Mouse (Mus musculus) urinary bladder, adult 2 months (tissue): ENCODE data around the gene Bpifa6. TPM values are rescaled to one million over a fixed set of nuclear protein-coding genes. Genes with fewer than 3 reads are reported as not detected.
"Not testable (repeated sequence)": the region's sequence is repeated elsewhere in the genome, so short reads cannot be mapped to it uniquely, and the experiment has no call there.

ENCODE experiments used
- DNase-seq: peaks from one replicate; pipeline ENCODE4 v3.0.0; 2022; ENCODE audit warnings: low spot score
- polyA plus RNA-seq: library from polyadenylated mRNA; depleted of rRNA; stranded (reverse); fragments of >200 nt; gene quantifications from 2 replicates; pipeline ENCODE4 v1.2.3, GENCODE M21; 2012; rRNA removed

The Bpifa6 gene
- polyA plus RNA-seq = 0.11 TPM in 1 of 2 replicates, not detected in the other

DNA sequence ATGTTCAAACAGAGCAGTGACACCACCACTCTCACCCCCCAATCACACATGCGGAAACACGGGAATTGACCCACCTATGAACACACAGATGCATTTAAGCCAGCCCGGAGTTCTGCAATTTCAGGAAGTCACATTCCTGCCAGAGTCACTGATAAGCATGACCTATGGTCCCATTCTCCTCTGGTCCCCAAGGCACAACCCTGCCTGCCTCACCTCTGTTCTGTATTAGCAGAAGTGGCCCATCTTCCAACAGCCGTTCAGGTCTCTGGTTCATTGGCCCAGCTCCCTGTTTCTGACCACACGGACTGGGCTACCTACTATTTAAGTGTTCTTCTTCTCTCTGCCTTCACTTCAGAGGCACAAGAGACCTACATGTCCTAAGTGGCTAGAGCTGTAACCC lies at the start of gene Bpifa6:
Gene Bpifa6, plus strand, starts transcription at position 364 of the 400 bp plus-strand sequence.
- DNase-seq = no peak

DNA sequence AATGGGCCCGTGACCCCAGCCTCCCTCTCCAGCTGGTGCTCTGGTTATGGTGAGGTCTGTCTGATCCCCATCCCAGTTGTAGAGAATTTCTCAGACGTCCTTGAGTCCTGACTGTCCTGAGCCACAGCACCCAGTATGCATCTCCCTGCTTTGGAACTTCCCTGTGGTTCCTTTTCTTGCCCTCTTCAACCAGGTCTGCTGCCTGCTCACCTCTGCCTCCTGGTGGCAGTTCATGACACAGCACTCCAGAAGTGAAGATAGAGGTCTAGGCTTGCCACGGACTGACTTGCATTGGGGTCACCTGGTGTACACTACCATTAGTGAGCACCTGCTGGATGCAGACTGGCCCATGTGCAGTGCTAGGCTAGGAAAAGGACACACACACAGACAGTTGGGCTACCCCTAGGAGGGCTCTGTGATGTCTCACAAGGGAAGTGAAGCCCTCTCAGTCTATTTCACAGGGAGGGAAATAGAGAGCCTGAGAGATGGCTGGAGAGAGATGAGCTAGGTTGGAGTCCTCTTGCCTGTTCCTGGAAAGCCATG lies 44.8 kb upstream of the Bpifa6 start:
- DNase-seq = no peak

DNA sequence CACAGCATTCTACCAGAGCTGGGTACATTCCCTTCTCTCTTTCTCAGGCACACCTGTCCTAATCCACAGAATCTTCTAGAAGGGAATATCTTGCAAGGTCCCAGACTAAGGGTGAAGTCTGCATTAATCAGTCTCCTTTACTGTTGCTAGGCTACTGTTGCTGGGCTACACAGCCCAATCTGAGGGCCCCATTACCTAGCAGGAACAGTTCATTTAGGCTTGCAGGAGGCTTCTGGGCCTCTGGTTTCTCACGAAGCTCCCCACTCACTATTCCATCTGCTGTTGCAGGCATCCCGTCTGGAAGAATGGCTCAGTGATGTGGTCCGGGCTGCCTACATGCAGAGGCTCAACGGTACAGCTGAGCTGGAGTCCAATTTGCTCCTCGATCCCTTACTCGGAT lies 43.6 kb upstream of the Bpifa6 start:
- DNase-seq = no peak

GRCm38 (mm10) chr2:153933311-153933710 lies 41.4 kb upstream of the Bpifa6 start:
- no peak for DNase-seq

- DNase-seq = no peak
Observed at GRCm38 (mm10) chr2:153935348-153935747, 39.4 kb upstream of the Bpifa6 start.

GRCm38 (mm10) chr2:153937843-153938242 lies 36.9 kb upstream of the Bpifa6 start, which contains the start of gene Bpifb4:
Bpifb4 (plus strand) TSS chr2:153938212.
- DNase-seq = no peak

GRCm38 (mm10) chr2:153943537-153943936 lies 31.2 kb upstream of the Bpifa6 start:
- DNase-seq = no peak

DNA sequence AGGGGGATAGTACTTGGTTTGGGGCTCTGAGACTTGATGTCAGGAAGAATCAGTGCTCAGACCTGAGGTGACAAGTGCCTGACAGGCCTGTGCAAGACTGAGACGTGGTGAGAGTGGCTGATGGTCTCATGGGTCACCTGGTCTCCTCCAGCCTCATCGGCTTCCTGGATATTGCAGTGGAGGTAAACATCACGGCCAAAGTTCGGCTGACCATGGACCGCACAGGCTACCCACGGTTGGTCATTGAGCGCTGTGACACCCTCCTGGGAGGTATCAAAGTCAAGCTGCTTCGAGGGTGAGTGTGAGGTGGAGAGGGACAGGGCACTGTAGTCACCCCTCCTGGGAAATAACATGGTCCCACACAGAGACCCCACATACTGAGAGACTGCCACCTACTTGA lies 30.2 kb upstream of the Bpifa6 start:
- no peak for DNase-seq

DNA sequence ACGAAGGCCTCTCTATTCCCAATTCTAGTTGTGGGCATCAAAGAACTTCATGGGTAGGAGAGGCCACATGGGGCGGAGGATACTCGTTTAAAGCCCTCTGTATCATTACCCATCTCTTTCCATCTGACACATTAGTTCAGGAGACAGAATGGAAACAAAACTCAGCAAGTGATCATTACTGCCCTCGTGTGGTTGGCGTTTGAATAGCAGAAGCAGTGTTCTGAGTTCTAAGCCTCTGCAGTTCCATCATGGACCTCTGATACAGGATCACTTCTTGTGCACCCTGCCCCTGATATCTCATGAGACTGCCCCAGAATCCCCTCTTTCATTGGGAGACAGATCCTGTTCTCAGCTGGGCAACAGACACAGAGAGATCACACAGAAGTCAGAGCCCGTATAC lies 21.8 kb upstream of the Bpifa6 start:
- no peak for DNase-seq

GRCm38 (mm10) chr2:153953836-153954235 lies 20.9 kb upstream of the Bpifa6 start:
- DNase-seq = no peak

DNA sequence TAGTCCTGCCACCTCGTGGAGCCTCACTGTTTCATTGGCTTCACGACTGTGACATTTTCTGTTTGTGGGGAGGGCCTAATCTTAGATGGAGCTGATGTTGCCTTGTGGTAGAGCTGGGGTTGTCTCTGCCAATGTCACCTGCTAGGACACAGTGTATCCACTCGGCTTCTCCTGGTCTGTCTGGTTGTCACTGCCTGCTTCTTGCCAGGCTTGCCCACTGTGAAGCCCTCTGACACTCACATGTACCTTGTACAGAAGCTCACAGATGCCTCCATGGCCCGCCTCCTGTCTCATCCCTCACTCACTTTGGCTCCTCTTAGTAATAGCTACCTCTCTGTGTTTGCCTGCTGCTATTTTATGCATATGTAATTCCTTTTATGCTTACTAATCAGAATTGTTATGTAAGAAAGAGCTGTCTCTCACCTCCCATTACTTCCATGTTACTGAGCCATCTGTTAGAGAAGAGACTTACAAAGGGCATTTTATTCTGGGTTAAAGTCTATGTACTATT lies 11.9 kb upstream of the Bpifa6 start:
- no peak for DNase-seq

DNA sequence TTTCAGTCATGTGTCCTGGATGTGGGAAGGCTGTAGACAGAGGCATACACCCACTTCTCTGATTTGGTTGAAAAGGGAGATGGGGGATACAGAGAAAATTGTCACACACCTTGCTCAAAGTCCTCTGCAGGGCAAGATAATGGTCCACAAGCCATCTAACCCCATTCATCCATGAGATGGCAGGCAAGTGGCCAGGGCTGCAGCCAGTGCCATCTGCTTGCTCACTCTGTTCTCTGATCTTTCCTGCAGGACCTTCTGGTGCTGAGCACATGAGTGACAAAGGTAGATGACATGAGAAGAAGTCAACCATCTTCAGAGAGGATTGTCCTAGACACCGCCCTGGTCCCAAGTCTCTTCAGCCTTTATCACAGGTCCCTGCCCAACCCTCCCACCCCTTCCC lies 11.4 kb upstream of the Bpifa6 start:
- no peak for DNase-seq

GRCm38 (mm10) chr2:153970221-153970620 lies 4.5 kb upstream of the Bpifa6 start:
- no peak for DNase-seq

- peak; percentile 39 for DNase-seq
Observed at GRCm38 (mm10) chr2:153995770-153996169, 21.0 kb downstream of the Bpifa6 start.

DNA sequence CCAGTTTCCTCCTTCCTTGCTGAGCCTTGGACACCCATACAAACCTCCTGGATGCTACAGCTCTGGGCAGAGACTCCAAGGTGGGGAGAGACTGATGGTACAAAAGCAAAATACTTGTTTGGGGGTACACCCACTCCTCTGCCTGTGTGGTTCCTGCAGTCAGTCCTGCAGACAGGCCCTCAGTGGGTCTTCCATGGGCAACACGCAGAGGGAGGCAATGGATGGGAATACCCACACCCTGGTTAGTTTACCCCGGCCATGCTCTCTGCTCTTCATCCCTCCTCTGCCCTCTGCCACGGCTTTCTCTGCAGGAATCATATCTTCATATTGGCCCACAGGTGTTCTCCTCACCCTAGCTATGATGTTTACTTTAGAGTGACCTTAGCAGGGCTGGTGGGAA lies 25.8 kb downstream of the Bpifa6 start:
- no peak for DNase-seq

GRCm38 (mm10) chr2:154001056-154001455 lies 26.3 kb downstream of the Bpifa6 start:
- no peak for DNase-seq

DNA sequence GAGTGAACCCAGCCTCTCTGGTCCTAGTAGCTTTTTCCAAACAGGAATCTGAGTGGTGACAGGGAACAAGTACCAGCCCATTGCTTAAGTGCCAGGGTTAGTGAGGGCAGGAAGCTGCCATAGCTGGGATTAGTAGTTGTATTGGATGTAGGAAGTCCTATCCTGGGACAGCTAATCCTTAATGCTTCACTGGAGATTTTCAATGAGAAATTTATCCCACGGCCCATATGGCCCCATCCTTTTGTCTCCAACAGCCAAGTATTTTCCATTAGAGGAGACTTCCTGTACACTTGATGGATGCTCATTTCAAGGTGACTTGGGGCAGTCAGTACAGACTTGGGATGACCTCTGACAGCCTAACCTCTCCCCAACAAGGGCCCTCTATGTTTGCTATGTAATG lies 29.7 kb downstream of the Bpifa6 start:
- DNase-seq = no peak

GRCm38 (mm10) chr2:154005094-154005493 lies 30.3 kb downstream of the Bpifa6 start:
- DNase-seq = no peak

GRCm38 (mm10) chr2:154005734-154006133 lies 31.0 kb downstream of the Bpifa6 start:
- no peak for DNase-seq

- no peak for DNase-seq
Observed at GRCm38 (mm10) chr2:154006331-154006730, 31.6 kb downstream of the Bpifa6 start.

DNA sequence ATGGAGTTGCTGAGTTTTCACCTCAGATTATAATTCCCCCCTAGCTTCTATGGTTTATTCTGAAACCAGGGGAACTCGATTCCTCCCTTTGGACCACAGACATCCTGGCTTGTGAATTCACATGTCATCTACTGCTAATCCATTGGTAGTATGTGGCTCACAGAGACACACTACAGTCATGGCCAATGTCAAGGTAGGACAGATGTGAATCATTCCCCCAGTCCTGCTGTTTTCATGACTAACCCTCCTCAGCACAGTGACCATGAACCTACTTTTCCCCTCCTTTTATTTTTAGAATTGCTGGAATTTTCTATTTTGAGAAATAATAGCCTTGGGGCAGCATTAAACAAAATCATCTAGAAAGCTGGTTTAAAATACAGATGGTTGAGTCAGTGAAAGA lies 32.6 kb downstream of the Bpifa6 start:
- no peak for DNase-seq

- no peak for DNase-seq
Observed at GRCm38 (mm10) chr2:154007965-154008364, 33.2 kb downstream of the Bpifa6 start, which contains the start of gene Bpifa2. Bpifa2 (plus strand) TSS chr2:154008265.

DNA sequence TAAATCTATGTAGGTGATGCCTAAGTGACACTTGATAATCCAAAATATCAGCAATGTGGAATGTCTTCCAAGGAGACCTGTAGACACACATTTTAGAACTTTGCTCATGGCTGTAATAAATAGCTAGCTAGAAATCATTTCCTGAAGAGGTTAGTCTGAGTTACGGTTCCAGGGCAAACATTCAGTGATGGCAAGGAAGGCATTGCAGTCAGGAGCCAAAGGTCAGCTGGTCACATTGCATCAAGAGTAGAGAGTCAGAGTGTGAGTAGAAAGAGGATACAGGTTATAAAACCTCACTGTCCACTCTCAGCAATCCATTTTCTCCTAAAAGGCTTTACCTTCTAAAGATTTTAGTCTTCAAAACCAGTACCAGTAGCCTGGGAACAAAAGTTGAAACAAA lies 43.2 kb downstream of the Bpifa6 start:
- DNase-seq = no peak

- not testable (repeated sequence) for DNase-seq
Observed at GRCm38 (mm10) chr2:154024676-154025075, 49.9 kb downstream of the Bpifa6 start.
